Mouse (Mus musculus) lung, adult 2 months (tissue): ENCODE measurements around the gene Trim16. TPM values are rescaled to one million over a fixed set of nuclear protein-coding genes. Genes with fewer than 3 reads are reported as not detected.

ENCODE experiments used
- DNase-seq: peaks from one replicate; pipeline ENCODE4 v3.0.0; 2022
- H3K4me1 ChIP-seq: fragments of 200-500 bp; 2 replicates; pipeline ENCODE4 v1.6.1; 2011; ENCODE audit warnings: low read length; ENCODE audit not compliant: control insufficient read depth, insufficient read depth
- H3K4me3 ChIP-seq: fragments of 200-500 bp; replicated peaks from 2 replicates; pipeline ENCODE3; 2011; ENCODE audit warnings: low read depth, mild to moderate bottlenecking, control low read depth, low read length; ENCODE audit errors: extremely low read depth
- CTCF ChIP-seq: fragments of 200-500 bp; IDR thresholded peaks from 2 replicates; pipeline ENCODE4 v1.5.1; 2011; ENCODE audit warnings: mild to moderate bottlenecking, low read length, control low read depth; ENCODE audit not compliant: insufficient read depth
- POLR2A ChIP-seq: fragments of 200-500 bp; IDR thresholded peaks from 2 replicates; pipeline ENCODE4 v1.6.1; 2011; ENCODE audit warnings: low read depth, mild to moderate bottlenecking, control low read depth, low read length, borderline replicate concordance; ENCODE audit errors: extremely low read depth
- WGBS: fragments of 180-500 bp; shearing (Covaris S2); methylation state at CpG from one replicate; pipeline ENCODE4 v1.1.7; 2018; 5-methylcytosine and 5-hydroxymethylcytosine counted together
- polyA plus RNA-seq: library from polyadenylated mRNA; depleted of rRNA; stranded (reverse); fragments of >200 nt; gene quantifications from 2 replicates; pipeline ENCODE4 v1.2.3, GENCODE M21; 2012

Trim16 gene
- polyA plus RNA-seq, 1 experiment = 24.5 TPM

GRCm38 (mm10) chr11:62827135-62827534, 7.1 kb downstream of the Trim16 start:
- Histone ChIP-seq H3K4me1 (peaks cover 23% of the 10 kb centered on the region), H3K4me3 (no peak overlapping the region)
- 71% methylated on average over 4 of the region's 4 CpGs for WGBS
- TF ChIP-seq POLR2A (no peak), CTCF (no peak)
- DNase-seq = no peak

- TF ChIP-seq POLR2A (no peak), CTCF (no peak)
- Histone ChIP-seq H3K4me3 (no peak overlapping the region), H3K4me1 (peaks cover 21% of the 10 kb centered on the region)
- no peak for DNase-seq
- WGBS = 64% methylated on average over 3 of the region's 3 CpGs
Observed at GRCm38 (mm10) chr11:62827911-62828310, 7.9 kb downstream of the Trim16 start.

- H3K4me1 ChIP-seq = peaks cover 9% of the 10 kb centered on the region
- TF ChIP-seq POLR2A = no peak
- TF ChIP-seq CTCF = no peak
- DNase-seq = no peak
- no peak overlapping the region for H3K4me3 ChIP-seq
- WGBS = 85% methylated on average over 2 of the region's 2 CpGs
Observed at GRCm38 (mm10) chr11:62830387-62830786, 10.4 kb downstream of the Trim16 start.

GRCm38 (mm10) chr11:62831906-62832305, 11.9 kb downstream of the Trim16 start:
- no peak overlapping the region for H3K4me3 ChIP-seq
- DNase-seq = no peak
- H3K4me1 ChIP-seq = peaks cover under 1% of the 10 kb centered on the region; the same call in 1 of the 2 replicates
- TF ChIP-seq POLR2A (no peak), CTCF (no peak)

- Histone ChIP-seq H3K4me1 (no peaks in the 10 kb centered on the region), H3K4me3 (no peak overlapping the region)
- TF ChIP-seq POLR2A (no peak), CTCF (no peak)
- no peak for DNase-seq
- 71% methylated on average over 5 of the region's 5 CpGs for WGBS
Observed at GRCm38 (mm10) chr11:62844562-62844961, 24.5 kb downstream of the Trim16 start.

GRCm38 (mm10) chr11:62845730-62846129, 25.7 kb downstream of the Trim16 start:
- H3K4me3 ChIP-seq = no peak overlapping the region
- no peak for TF ChIP-seq CTCF
- TF ChIP-seq POLR2A = no peak
- no peaks in the 10 kb centered on the region for H3K4me1 ChIP-seq
- no peak for DNase-seq
- WGBS = 48% methylated on average over 3 of the region's 3 CpGs

GRCm38 (mm10) chr11:62846961-62847654, 27.1 kb downstream of the Trim16 start, which contains the start of gene Fbxw10:
Gene Fbxw10, plus strand, starts transcription at chr11:62847069.
- TF ChIP-seq CTCF = no peak
- no peak for TF ChIP-seq POLR2A
- H3K4me3 ChIP-seq = peak within 1 kb of the TSS; percentile 14
- peak; percentile 15 for DNase-seq
- WGBS = 34% methylated on average over 12 of the region's 12 CpGs
- no peaks in the 10 kb centered on the region for H3K4me1 ChIP-seq

- WGBS = 54% methylated on average over 4 of the region's 4 CpGs
- DNase-seq = no peak
- TF ChIP-seq CTCF (no peak), POLR2A (no peak)
- H3K4me3 ChIP-seq = no peak overlapping the region
- H3K4me1 ChIP-seq = no peaks in the 10 kb centered on the region
Observed at GRCm38 (mm10) chr11:62847655-62848191, 27.7 kb downstream of the Trim16 start.

- WGBS = 67% methylated on average over 2 of the region's 2 CpGs
- TF ChIP-seq CTCF (no peak), POLR2A (no peak)
- H3K4me1 ChIP-seq = no peaks in the 10 kb centered on the region
- no peak for DNase-seq
- H3K4me3 ChIP-seq = no peak overlapping the region
Observed at GRCm38 (mm10) chr11:62848301-62848700, 28.3 kb downstream of the Trim16 start.

GRCm38 (mm10) chr11:62851199-62851598, 31.2 kb downstream of the Trim16 start:
- Histone ChIP-seq H3K4me1 (no peaks in the 10 kb centered on the region), H3K4me3 (no peak overlapping the region)
- DNase-seq = no peak
- 68% methylated on average over 1 of the region's 1 CpGs for WGBS
- TF ChIP-seq CTCF = peak; percentile 53
- TF ChIP-seq POLR2A = no peak

- WGBS = 80% methylated on average over 6 of the region's 6 CpGs
- no peak overlapping the region for H3K4me3 ChIP-seq
- H3K4me1 ChIP-seq = no peaks in the 10 kb centered on the region
- TF ChIP-seq POLR2A (no peak), CTCF (no peak)
- DNase-seq = no peak
Observed at GRCm38 (mm10) chr11:62853334-62853733, 33.3 kb downstream of the Trim16 start.
